Mouse (Mus musculus) embryonic facial prominence, embryonic 10.5 days (tissue): ENCODE measurements around the gene Tmc5. TPM values are rescaled to one million over a fixed set of nuclear protein-coding genes. Genes with fewer than 3 reads are reported as not detected.

Source experiments
- DNase-seq: peaks from one replicate; pipeline ENCODE4 v3.0.0-alpha.2; 2017; ENCODE audit warnings: low spot score
- H3K27ac ChIP-seq: fragments of 300-500 bp; sonication (generic); replicated peaks from 2 replicates; pipeline ENCODE4 v1.5.1; 2016; ENCODE audit warnings: mild to moderate bottlenecking
- H3K27me3 ChIP-seq: fragments of 300-500 bp; sonication (generic); replicated peaks from 2 replicates; pipeline ENCODE4 v1.6.1; 2016; ENCODE audit warnings: low read depth, mild to moderate bottlenecking; ENCODE audit not compliant: poor library complexity, severe bottlenecking
- H3K36me3 ChIP-seq: fragments of 300-500 bp; sonication (generic); replicated peaks from 2 replicates; pipeline ENCODE4 v1.6.1; 2016; ENCODE audit warnings: mild to moderate bottlenecking, moderate library complexity
- H3K4me1 ChIP-seq: fragments of 300-500 bp; sonication (generic); 2 replicates; pipeline ENCODE4 v1.6.1; 2016
- H3K4me3 ChIP-seq: fragments of 300-500 bp; sonication (generic); 2 replicates; pipeline ENCODE4 v1.5.1; 2016; ENCODE audit warnings: mild to moderate bottlenecking, moderate library complexity
- H3K9me3 ChIP-seq: fragments of 300-500 bp; sonication (generic); 2 replicates; pipeline ENCODE4 v1.6.1; 2016; ENCODE audit warnings: mild to moderate bottlenecking
- WGBS: fragments of 180-500 bp; shearing (Covaris S2); methylation state at CpG from one replicate; pipeline ENCODE4 v1.1.7; 2016; 5-methylcytosine and 5-hydroxymethylcytosine counted together
- polyA plus RNA-seq: library from polyadenylated mRNA; unstranded; fragments of >200 nt; fragmentation: Nextera tagmentation; extraction: Ambion mirVana; gene quantifications from 2 replicates; pipeline ENCODE4 v1.2.1, GENCODE M21; 2016

Gene Tmc5
- polyA plus RNA-seq, 1 experiment from 2014 or later: not detected

GRCm38 (mm10) chr7:118590726-118591305, 6.3 kb upstream of the Tmc5 start:
- Histone ChIP-seq H3K27me3 (peaks cover 5% of the 10 kb centered on the region), H3K9me3 (no peaks in the 10 kb centered on the region; the same call in 1 of the 2 replicates), H3K4me3 (no peak overlapping the region), H3K4me1 (peaks cover 47% of the 10 kb centered on the region), H3K27ac (no peak overlapping the region), H3K36me3 (no peaks in the 10 kb centered on the region)
- DNase-seq: no peak
- 89% methylated on average over 5 of the region's 5 CpGs for WGBS

DNA sequence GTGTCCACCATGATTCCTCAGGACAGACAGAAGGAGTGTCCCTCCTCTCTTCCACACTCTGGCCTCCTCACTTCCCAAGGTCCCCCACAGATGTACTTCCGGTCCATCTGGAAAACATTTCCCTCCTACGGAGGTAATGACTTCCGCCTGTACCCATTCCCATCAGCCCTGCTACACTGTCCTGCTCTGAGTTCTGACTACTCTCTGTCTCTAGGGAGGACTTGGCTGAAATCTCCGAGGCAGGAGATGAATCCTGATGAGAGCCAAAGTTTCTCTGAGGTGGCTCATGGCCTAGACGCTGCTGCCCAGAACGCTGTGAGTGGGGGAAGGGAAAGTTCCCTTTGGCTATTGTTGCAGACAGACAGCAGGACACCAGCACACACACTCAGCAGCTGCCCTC, 5.0 kb upstream of the Tmc5 start:
- no peaks in the 10 kb centered on the region; the same call in 1 of the 2 replicates for H3K9me3 ChIP-seq
- DNase-seq: peak; percentile 56
- H3K4me3 ChIP-seq: peak overlapping the region; percentile 33; the same call in 1 of the 2 replicates
- peak overlapping the region; percentile 84 for H3K27ac ChIP-seq
- H3K4me1 ChIP-seq: peaks cover 52% of the 10 kb centered on the region
- WGBS: 25% methylated on average over 6 of the region's 6 CpGs
- H3K36me3 ChIP-seq: no peaks in the 10 kb centered on the region
- H3K27me3 ChIP-seq: peaks cover 18% of the 10 kb centered on the region

- Histone ChIP-seq H3K4me1 (peaks cover 61% of the 10 kb centered on the region), H3K27me3 (peaks cover 35% of the 10 kb centered on the region), H3K27ac (peak overlapping the region; percentile 84), H3K4me3 (peak overlapping the region; percentile 41), H3K36me3 (no peaks in the 10 kb centered on the region), H3K9me3 (no peaks in the 10 kb centered on the region)
- 6% methylated on average over 9 of the region's 9 CpGs for whole genome bisulfite sequencing
- peak; percentile 90 for DNase-seq
Observed at GRCm38 (mm10) chr7:118593567-118594407, 3.3 kb upstream of the Tmc5 start.

DNA sequence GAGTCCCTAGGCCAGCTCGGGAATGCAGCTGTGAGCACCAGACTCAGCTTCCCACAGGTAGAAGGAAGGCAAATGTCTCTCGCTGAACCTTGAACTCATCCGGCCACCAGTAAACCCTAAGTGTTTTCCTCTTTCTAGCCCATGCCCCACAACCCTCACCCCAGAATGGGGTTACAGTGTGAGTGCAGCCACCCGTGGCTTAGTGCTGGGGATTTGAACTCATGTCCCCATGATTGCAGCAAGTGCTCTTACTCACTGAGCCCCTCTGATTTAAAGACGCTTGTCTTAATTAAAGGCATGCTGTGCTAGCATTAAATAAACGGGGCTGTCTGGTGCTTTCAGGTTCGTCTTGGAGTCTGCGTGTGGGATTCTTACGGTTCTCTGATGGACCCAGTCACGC, 2.5 kb upstream of the Tmc5 start:
- Histone ChIP-seq H3K27ac (peak overlapping the region; percentile 84), H3K4me1 (peaks cover 58% of the 10 kb centered on the region)
- no peak for DNase-seq

GRCm38 (mm10) chr7:118595228-118595627, 1.9 kb upstream of the Tmc5 start:
- Histone ChIP-seq H3K27ac (peak overlapping the region; percentile 84), H3K4me3 (peak overlapping the region; percentile 41), H3K4me1 (peaks cover 55% of the 10 kb centered on the region), H3K36me3 (no peaks in the 10 kb centered on the region), H3K27me3 (peaks cover 48% of the 10 kb centered on the region), H3K9me3 (no peaks in the 10 kb centered on the region)
- WGBS: 3% methylated on average over 14 of the region's 14 CpGs
- DNase-seq: peak; percentile 94

More for the DNA sequence above, 2.5 kb upstream of the Tmc5 start:
- peak overlapping the region; percentile 41 for H3K4me3 ChIP-seq
- no peaks in the 10 kb centered on the region for H3K9me3 ChIP-seq
- H3K36me3 ChIP-seq: no peaks in the 10 kb centered on the region
- WGBS: 24% methylated on average over 10 of the region's 10 CpGs
- peaks cover 43% of the 10 kb centered on the region for H3K27me3 ChIP-seq

- H3K27ac ChIP-seq: no peak overlapping the region
- H3K9me3 ChIP-seq: no peaks in the 10 kb centered on the region
- 77% methylated on average over 11 of the region's 11 CpGs for WGBS
- peaks cover 55% of the 10 kb centered on the region for H3K4me1 ChIP-seq
- DNase-seq: no peak
- no peaks in the 10 kb centered on the region for H3K36me3 ChIP-seq
- peaks cover 49% of the 10 kb centered on the region for H3K27me3 ChIP-seq
- H3K4me3 ChIP-seq: no peak overlapping the region
Observed at GRCm38 (mm10) chr7:118596271-118596670, 826 bp upstream of the Tmc5 start.

DNA sequence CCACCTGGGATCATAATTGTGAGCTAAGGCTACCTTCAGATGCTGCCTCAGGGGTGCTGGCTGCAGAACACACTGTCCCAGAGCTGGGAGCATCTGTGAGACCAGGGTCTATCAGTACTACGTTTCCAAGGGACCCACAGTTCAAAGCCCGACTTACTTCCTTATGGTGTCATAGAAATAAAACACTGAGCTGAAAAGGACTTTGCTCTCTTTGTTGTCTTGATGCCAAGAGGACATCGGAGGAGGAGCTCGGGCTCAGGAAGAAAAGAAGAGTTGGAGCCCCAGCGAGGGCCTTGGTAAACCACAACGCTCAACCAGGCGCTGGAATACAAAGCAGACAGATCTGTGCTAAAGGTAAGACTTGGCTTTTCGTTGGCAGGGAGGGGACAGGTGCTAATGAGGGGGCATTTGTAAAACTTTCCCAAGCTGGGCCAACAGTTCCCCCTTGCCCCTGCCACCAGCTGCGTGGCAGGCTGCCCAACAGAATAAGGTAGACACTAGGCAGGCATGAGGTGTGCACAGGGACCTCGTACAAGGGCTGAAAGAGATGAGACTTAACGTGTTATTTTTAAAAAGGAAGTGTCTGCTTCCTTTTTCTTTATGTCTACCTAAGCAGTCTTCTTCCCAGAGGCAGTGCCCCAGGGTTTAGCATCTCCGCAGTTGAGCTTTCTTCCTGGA, 3.0 kb downstream of the Tmc5 start:
- no peaks in the 10 kb centered on the region for H3K36me3 ChIP-seq
- H3K27me3 ChIP-seq: peaks cover 49% of the 10 kb centered on the region
- no peak for DNase-seq
- WGBS: 81% methylated on average over 12 of the region's 12 CpGs
- H3K4me3 ChIP-seq: no peak overlapping the region
- H3K9me3 ChIP-seq: no peaks in the 10 kb centered on the region
- H3K4me1 ChIP-seq: peaks cover 19% of the 10 kb centered on the region
- no peak overlapping the region for H3K27ac ChIP-seq

DNA sequence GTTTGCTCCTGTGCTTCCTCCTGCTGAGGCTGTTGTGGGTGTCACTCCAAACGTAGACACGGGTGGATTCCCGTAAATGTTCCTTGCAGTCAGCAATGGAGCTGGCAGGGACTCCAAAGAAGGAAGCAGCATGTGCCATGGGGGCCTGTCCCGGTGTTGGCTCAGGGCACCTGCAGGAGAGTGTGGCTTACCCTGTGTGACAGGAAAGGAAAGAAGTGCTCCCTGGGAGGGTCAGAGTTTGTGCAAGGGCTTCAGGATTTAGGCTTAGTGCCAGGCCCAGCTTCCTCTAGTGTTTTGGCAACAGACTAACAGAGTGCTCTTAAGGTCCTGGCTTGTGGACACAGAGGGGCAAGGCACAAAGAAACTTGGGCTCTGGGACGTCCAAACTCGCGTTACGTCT, 7.7 kb downstream of the Tmc5 start:
- DNase-seq: no peak
- Histone ChIP-seq H3K4me3 (no peak overlapping the region), H3K27me3 (peaks cover 4% of the 10 kb centered on the region; the same call in 1 of the 2 replicates), H3K9me3 (no peaks in the 10 kb centered on the region), H3K36me3 (no peaks in the 10 kb centered on the region), H3K4me1 (no peaks in the 10 kb centered on the region), H3K27ac (no peak overlapping the region)
- WGBS: 80% methylated on average over 8 of the region's 8 CpGs

GRCm38 (mm10) chr7:118609815-118610214, 12.7 kb downstream of the Tmc5 start:
- H3K4me1 ChIP-seq: no peaks in the 10 kb centered on the region

DNA sequence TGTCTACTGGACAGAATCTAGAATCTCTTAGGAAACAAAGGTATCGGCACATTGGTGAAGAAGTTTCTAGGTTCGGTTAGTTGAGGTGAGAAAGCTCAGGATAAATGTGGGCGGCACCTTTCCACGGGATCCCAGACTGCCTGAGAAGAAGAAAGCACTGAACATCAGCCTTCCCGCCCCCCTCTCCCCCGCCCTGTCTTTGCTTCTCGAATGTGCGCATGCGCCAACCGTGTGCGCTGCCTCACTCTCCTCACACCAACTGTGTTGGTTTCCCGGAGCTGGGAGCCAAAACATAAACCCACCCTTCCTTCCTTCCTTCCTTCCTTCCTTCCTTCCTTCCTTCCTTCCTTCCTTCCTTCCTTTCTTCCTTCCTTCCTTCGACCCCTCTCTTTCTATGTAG, 13.6 kb downstream of the Tmc5 start:
- H3K4me3 ChIP-seq: no peak overlapping the region
- H3K27me3 ChIP-seq: no peaks in the 10 kb centered on the region
- H3K27ac ChIP-seq: no peak overlapping the region
- H3K4me1 ChIP-seq: no peaks in the 10 kb centered on the region
- no peaks in the 10 kb centered on the region for H3K9me3 ChIP-seq
- no peak for DNase-seq
- 89% methylated on average over 13 of the region's 13 CpGs for WGBS
- no peaks in the 10 kb centered on the region for H3K36me3 ChIP-seq

More at GRCm38 (mm10) chr7:118609815-118610214, 12.7 kb downstream of the Tmc5 start:
- no peak overlapping the region for H3K4me3 ChIP-seq
- no peaks in the 10 kb centered on the region for H3K27me3 ChIP-seq
- H3K9me3 ChIP-seq: no peaks in the 10 kb centered on the region
- H3K36me3 ChIP-seq: no peaks in the 10 kb centered on the region
- no peak overlapping the region for H3K27ac ChIP-seq
- no peak for DNase-seq
- 93% methylated on average over 7 of the region's 7 CpGs for WGBS

GRCm38 (mm10) chr7:118611185-118611749, 14.2 kb downstream of the Tmc5 start:
- WGBS: 93% methylated on average over 4 of the region's 4 CpGs
- Histone ChIP-seq H3K9me3 (no peaks in the 10 kb centered on the region), H3K27me3 (no peaks in the 10 kb centered on the region), H3K4me3 (no peak overlapping the region), H3K27ac (no peak overlapping the region), H3K36me3 (no peaks in the 10 kb centered on the region), H3K4me1 (no peaks in the 10 kb centered on the region)
- DNase-seq: no peak

DNA sequence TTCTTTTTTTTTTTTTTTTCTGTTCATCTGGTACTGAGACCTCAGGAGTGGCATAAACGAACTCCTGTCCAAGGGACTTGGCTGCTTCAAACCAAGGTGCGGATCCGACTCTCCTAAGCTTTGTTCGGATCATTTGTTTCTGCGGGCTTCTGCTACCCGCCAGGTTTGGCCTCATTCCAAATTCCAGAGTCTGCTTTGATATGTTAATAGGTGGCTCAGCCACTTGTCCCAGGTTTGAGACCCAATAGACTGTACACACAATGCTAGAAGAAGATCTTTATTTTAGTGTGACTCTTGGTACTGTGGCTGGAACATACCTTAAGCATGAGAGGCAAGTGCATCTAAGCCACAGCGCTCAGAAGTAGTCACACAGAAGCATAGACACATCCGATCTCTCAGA, 14.8 kb downstream of the Tmc5 start:
- H3K4me1 ChIP-seq: no peaks in the 10 kb centered on the region
- H3K27me3 ChIP-seq: no peaks in the 10 kb centered on the region
- H3K4me3 ChIP-seq: no peak overlapping the region
- no peak for DNase-seq
- no peaks in the 10 kb centered on the region for H3K36me3 ChIP-seq
- H3K27ac ChIP-seq: no peak overlapping the region
- 87% methylated on average over 8 of the region's 8 CpGs for WGBS
- H3K9me3 ChIP-seq: no peaks in the 10 kb centered on the region
